Mouse (Mus musculus) heart, embryonic 11.5 days (tissue): Measurements from ENCODE around the gene F11r. TPM values are rescaled to one million over a fixed set of nuclear protein-coding genes. Genes with fewer than 3 reads are reported as not detected.

ENCODE experiments used
- ATAC-seq: fragments of 200-750 bp; cut with Nextera tagmentation; replicated peaks from 2 replicates; pipeline ENCODE4 v1.8.0; 2017; ENCODE audit warnings: moderate library complexity; ENCODE audit not compliant: insufficient number of reproducible peaks, low FRiP score, low TSS enrichment
- H3K27ac ChIP-seq: fragments of 300-500 bp; sonication (generic); 2 replicates; pipeline ENCODE4 v1.5.1; 2014; ENCODE audit warnings: mild to moderate bottlenecking, low read depth, low read length
- H3K27me3 ChIP-seq: fragments of 300-500 bp; sonication (generic); 2 replicates; pipeline ENCODE4 v1.6.1; 2014; ENCODE audit warnings: mild to moderate bottlenecking, low read length, mixed read lengths; ENCODE audit not compliant: control insufficient read depth, insufficient read depth
- H3K36me3 ChIP-seq: fragments of 300-500 bp; sonication (generic); 2 replicates; pipeline ENCODE4 v1.6.1; 2014; ENCODE audit warnings: mild to moderate bottlenecking, low read length, moderate library complexity, mixed read lengths; ENCODE audit not compliant: control insufficient read depth, insufficient read depth
- H3K4me1 ChIP-seq: fragments of 300-500 bp; sonication (generic); 2 replicates; pipeline ENCODE4 v1.6.1; 2014; ENCODE audit warnings: low read length; ENCODE audit not compliant: control insufficient read depth, insufficient read depth
- H3K4me2 ChIP-seq: fragments of 300-500 bp; sonication (generic); 2 replicates; pipeline ENCODE4 v1.6.1; 2014; ENCODE audit warnings: mild to moderate bottlenecking, moderate library complexity
- H3K4me3 ChIP-seq: fragments of 300-500 bp; sonication (generic); 2 replicates; pipeline ENCODE4 v1.5.1; 2014; ENCODE audit warnings: low read depth, low read length
- H3K9ac ChIP-seq: fragments of 300-500 bp; sonication (generic); 2 replicates; pipeline ENCODE4 v1.6.1; 2014; ENCODE audit warnings: mild to moderate bottlenecking, low read depth, low read length, moderate library complexity
- H3K9me3 ChIP-seq: fragments of 300-500 bp; sonication (generic); replicated peaks from 2 replicates; pipeline ENCODE4 v1.6.1; 2016; ENCODE audit warnings: low read length; ENCODE audit not compliant: control insufficient read depth
- WGBS: fragments of 180-500 bp; shearing (Covaris S2); extraction: QIAGEN DNeasy Blood & Tissue Kit; methylation state at CpG from one replicate; pipeline ENCODE4 v1.1.7; 2014; ENCODE audit not compliant: insufficient replicate concordance; 5-methylcytosine and 5-hydroxymethylcytosine counted together
- polyA plus RNA-seq: library from polyadenylated mRNA; unstranded; fragments of >200 nt; fragmentation: Nextera tagmentation; extraction: Ambion mirVana; gene quantifications from 2 replicates; pipeline ENCODE4 v1.2.1, GENCODE M21; 2014

F11r gene
- polyA plus RNA-seq, 1 experiment from 2014 or later = 64.1 TPM

DNA sequence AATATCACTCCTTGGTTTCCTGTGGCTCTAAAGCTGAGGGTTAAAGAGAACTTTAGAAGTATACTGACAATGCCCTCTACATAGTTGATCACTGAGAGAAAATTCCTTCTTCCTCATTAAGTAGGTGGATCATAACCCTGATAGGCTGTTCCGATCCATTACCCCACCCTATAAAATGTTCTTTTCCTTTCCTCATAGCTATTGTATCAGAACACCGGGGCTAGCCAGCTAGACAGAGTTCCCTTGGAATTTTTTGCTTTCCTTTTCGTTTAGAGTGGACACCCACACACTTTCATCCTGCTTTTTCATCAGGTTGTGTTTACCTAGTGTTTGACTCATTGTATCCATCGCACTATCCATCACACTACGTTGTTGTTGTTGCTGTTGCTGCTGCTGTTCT is 12.7 kb upstream of the F11r start:
- 33% methylated on average over 5 of the region's 5 CpGs for WGBS
- Histone ChIP-seq H3K27me3 (no peaks in the 10 kb centered on the region), H3K27ac (peak overlapping the region; percentile 38; the same call in 1 of the 2 replicates), H3K4me2 (peak overlapping the region; percentile 23), H3K4me1 (peaks cover 9% of the 10 kb centered on the region), H3K4me3 (no peak overlapping the region), H3K9me3 (no peaks in the 10 kb centered on the region), H3K9ac (no peak overlapping the region), H3K36me3 (peaks cover 5% of the 10 kb centered on the region)
- ATAC-seq = no peak

GRCm38 (mm10) chr1:171425126-171425525 is 12.2 kb upstream of the F11r start:
- Histone ChIP-seq H3K27ac (peak overlapping the region; percentile 38; the same call in 1 of the 2 replicates), H3K27me3 (no peaks in the 10 kb centered on the region), H3K4me2 (peak overlapping the region; percentile 23), H3K9ac (no peak overlapping the region), H3K9me3 (no peaks in the 10 kb centered on the region), H3K4me1 (peaks cover 9% of the 10 kb centered on the region), H3K4me3 (no peak overlapping the region), H3K36me3 (peaks cover 4% of the 10 kb centered on the region)
- ATAC-seq = no peak
- WGBS = 37% methylated on average over 4 of the region's 4 CpGs

DNA sequence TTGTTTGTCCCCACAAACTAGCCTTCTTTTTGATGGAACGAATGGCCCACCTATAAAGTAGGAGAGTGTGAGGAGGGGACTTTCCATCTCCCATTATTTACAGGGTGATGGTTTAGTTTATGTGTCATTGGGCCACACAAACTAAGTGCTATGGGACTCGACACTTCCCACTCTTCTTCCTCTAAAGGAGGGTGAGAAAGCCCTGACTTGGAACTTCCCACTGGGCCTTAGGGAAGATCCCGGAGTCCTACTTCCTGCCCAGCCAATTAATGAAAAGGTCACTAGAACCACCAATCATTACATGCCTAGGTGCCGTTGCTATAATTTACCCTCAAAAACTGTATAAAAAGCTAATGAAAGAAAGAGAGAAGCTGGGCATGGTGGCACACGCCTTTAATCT is 5.2 kb upstream of the F11r start:
- Histone ChIP-seq H3K4me3 (no peak overlapping the region), H3K9me3 (no peaks in the 10 kb centered on the region), H3K27ac (no peak overlapping the region), H3K4me2 (no peak overlapping the region), H3K4me1 (no peaks in the 10 kb centered on the region), H3K36me3 (no peaks in the 10 kb centered on the region), H3K9ac (no peak overlapping the region), H3K27me3 (no peaks in the 10 kb centered on the region)
- no peak for ATAC-seq
- WGBS = 78% methylated on average over 5 of the region's 5 CpGs

GRCm38 (mm10) chr1:171435288-171435814 is 2.0 kb upstream of the F11r start:
- H3K36me3 ChIP-seq = no peaks in the 10 kb centered on the region
- peaks cover 8% of the 10 kb centered on the region for H3K4me1 ChIP-seq
- no peaks in the 10 kb centered on the region for H3K9me3 ChIP-seq
- H3K4me2 ChIP-seq = no peak overlapping the region
- ATAC-seq = no peak
- H3K27ac ChIP-seq = no peak overlapping the region
- no peak overlapping the region for H3K9ac ChIP-seq
- 43% methylated on average over 7 of the region's 7 CpGs for WGBS
- H3K27me3 ChIP-seq = no peaks in the 10 kb centered on the region
- no peak overlapping the region for H3K4me3 ChIP-seq

DNA sequence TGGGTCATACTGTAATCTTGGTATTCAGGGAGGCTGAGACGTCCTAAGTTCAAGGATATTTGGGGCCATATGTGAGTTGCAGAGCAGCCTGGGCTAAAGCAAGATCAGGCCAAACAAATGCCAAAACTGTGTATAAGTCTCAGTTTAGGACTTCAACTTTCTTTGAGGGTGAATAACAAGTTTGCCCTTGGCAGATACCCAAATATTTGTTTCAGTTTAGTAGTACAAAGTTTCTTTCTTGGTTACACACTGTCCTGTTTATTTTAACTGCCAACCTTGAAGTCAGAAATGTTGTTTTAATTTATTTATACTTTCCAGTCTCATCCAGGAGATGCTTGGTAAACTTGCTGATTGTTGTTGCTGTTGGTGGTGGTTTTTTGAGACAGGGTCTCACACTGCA is 1.4 kb upstream of the F11r start:
- Histone ChIP-seq H3K4me3 (no peak overlapping the region), H3K36me3 (no peaks in the 10 kb centered on the region), H3K27ac (no peak overlapping the region), H3K4me1 (peaks cover 8% of the 10 kb centered on the region), H3K4me2 (no peak overlapping the region), H3K9me3 (no peaks in the 10 kb centered on the region), H3K27me3 (no peaks in the 10 kb centered on the region), H3K9ac (no peak overlapping the region)
- 61% methylated on average over 1 of the region's 1 CpGs for WGBS
- ATAC-seq = no peak

DNA sequence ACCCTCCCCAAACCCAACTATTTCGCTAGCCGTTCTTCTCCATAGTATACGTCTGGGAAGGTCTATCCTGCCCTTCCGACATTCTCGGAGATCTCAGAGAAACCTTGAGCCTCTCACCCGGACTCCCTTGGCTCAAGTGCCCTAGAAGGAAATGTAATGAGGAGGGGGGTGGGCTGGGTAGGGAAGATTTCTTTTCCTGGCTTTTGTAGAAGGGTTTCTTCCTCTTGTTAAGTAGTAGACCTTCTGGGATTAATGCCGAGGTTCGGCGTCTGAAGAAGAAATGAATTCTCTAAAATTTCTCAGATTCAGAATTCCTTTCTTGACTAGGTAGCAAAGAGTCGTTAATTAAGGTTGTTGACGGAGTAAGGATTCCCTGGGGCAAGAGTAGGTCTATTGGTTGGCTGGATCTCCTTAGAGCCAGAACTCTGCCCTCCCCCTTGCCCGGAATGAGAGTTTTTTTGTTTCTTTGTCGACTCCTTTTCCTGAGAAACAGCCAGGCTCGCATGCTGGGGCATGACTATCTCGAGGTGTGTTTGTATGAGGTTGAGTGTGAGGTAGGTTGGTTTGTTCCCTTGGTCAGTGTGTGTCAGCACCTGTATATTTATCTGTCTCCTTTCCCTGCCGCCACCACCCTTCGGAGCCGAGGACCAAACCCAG is 807 bp downstream of the F11r start:
- under 1% methylated on average over 18 of the region's 18 CpGs for WGBS
- peak; percentile 3; the same call in 1 of the 2 replicates for ATAC-seq
- no peaks in the 10 kb centered on the region for H3K36me3 ChIP-seq
- H3K9ac ChIP-seq = peak overlapping the region; percentile 80
- H3K27me3 ChIP-seq = no peaks in the 10 kb centered on the region
- H3K4me1 ChIP-seq = peaks cover 22% of the 10 kb centered on the region
- H3K27ac ChIP-seq = peak overlapping the region; percentile 70
- H3K9me3 ChIP-seq = no peaks in the 10 kb centered on the region
- peak overlapping the region; percentile 67 for H3K4me3 ChIP-seq
- H3K4me2 ChIP-seq = peak overlapping the region; percentile 80

GRCm38 (mm10) chr1:171439072-171439471 is 1.7 kb downstream of the F11r start:
- H3K4me1 ChIP-seq = peaks cover 22% of the 10 kb centered on the region
- no peak for ATAC-seq
- H3K9ac ChIP-seq = peak overlapping the region; percentile 80
- no peaks in the 10 kb centered on the region for H3K27me3 ChIP-seq
- H3K27ac ChIP-seq = peak overlapping the region; percentile 80
- H3K4me2 ChIP-seq = peak overlapping the region; percentile 80
- H3K36me3 ChIP-seq = 0 out of 2 replicates have a peak, but pooled peaks cover 2% of the 10 kb centered on the region
- peak overlapping the region; percentile 67 for H3K4me3 ChIP-seq
- 12% methylated on average over 8 of the region's 8 CpGs for WGBS
- H3K9me3 ChIP-seq = peaks cover 6% of the 10 kb centered on the region; the same call in 1 of the 2 replicates

DNA sequence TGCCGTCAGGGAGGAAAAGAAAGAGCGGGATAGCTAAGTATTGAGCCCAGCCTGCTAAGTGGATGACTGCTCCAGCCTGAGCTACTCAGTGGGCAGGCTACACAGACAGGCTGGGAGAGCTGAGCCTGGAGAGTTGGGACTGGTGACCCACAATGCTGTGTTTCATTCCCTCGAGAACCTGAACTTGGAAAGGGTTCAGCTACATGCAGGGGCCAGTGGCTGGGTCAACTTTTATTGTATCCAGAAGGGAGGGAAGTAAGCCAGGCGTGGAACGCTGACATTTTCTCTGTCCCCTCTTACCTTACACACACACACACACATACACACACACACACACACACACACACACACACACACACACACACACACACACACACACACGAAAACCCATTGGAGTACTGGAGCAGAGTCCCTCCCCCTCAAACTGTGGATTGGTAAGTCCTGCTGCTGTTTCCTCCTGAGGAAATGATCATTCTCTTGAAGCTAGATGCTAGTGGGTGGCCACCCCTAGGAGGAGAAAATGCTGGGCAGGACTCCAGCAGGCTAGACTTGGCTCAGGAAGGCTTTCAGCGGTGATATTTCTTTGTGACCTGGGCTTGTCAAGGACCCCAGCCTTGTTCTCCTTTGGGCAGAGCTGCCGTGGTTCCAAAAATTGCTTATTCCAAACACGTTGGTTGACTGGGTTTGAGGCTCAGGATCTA is 2.8 kb downstream of the F11r start:
- Histone ChIP-seq H3K4me2 (peak overlapping the region; percentile 80), H3K9ac (no peak overlapping the region), H3K27me3 (no peaks in the 10 kb centered on the region), H3K27ac (peak overlapping the region; percentile 80), H3K36me3 (0 out of 2 replicates have a peak, but pooled peaks cover 2% of the 10 kb centered on the region), H3K9me3 (peaks cover 6% of the 10 kb centered on the region; the same call in 1 of the 2 replicates), H3K4me3 (peak overlapping the region; percentile 67; the same call in 1 of the 2 replicates), H3K4me1 (peaks cover 22% of the 10 kb centered on the region)
- 45% methylated on average over 9 of the region's 9 CpGs for WGBS
- peak; percentile 40; the same call in 1 of the 2 replicates for ATAC-seq
